13 mouse cellular contexts compared by ENCODE assay signal in the genomic region with DNA sequence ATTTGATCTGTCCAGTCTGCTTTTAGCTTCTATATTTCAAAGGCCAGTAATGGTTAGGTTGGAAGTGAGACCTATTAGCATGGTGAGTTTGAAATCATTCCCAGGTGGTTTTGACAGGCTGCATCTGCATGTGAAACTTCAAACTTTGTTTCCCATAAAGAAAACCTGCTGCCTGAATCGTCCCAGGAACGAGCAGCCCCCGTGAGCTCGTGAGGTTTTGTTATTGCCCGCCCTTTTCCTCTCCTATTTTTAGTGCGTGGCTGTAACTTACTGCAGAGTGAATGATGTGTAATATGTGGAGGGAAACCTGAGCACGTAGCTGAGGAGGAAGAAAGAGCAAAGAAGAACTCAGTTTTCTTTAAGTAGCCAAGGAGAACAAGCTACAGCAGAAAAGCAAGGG.
DNase-seq lines count a peak whose midpoint lies in the region; ATAC-seq and TF ChIP-seq lines count a peak whose summit lies in the region.
"Had no signal": no experiment of that assay in that cellular context is flagged by ENCODE, and none has a peak within 500 bp of the region (broad histone marks: within the 10 kb centered on the region; RNA-seq: fewer than 3 reads in every experiment).

No protein-coding gene starts in this region.

- no peaks in the 10 kb centered on the region for H3K9me3 ChIP-seq in heart, embryonic 15.5 days (replicated peaks)
- no peaks in the 10 kb centered on the region for H3K9me3 ChIP-seq in CH12.LX (replicated peaks; ENCODE audit: low read length)
- H3K9me3 ChIP-seq in embryonic facial prominence, embryonic 11.5 days (replicated peaks; ENCODE audit: control insufficient read depth, low read length) = no peaks in the 10 kb centered on the region
- H3K9me3 ChIP-seq in limb, embryonic 12.5 days = no peaks in the 10 kb centered on the region

- H3K27ac ChIP-seq in heart, embryonic 15.5 days = peak overlapping the region; percentile 28
- H3K27ac ChIP-seq in CH12.LX (ENCODE audit: insufficient read depth, low read depth) = no peak overlapping the region
- peak overlapping the region; percentile 69 for H3K27ac ChIP-seq in embryonic facial prominence, embryonic 11.5 days (replicated peaks; ENCODE audit: low read depth, low read length)
- peak overlapping the region; percentile 91 for H3K27ac ChIP-seq in limb, embryonic 12.5 days

- no peak for TF ChIP-seq RAD21 in CH12.LX (IDR thresholded peaks at IDR 0.05; ENCODE audit: low read depth, low read length)

- no peak for TF ChIP-seq POLR2A in CH12.LX (IDR thresholded peaks at IDR 0.05; ENCODE audit: low read depth, low read length)

- 9% methylated on average over 7 of the region's 7 CpGs for WGBS in heart, embryonic 15.5 days
- WGBS in embryonic facial prominence, embryonic 11.5 days = 14% methylated on average over 7 of the region's 7 CpGs
- 11% methylated on average over 7 of the region's 7 CpGs for WGBS in limb, embryonic 12.5 days

- no peak for TF ChIP-seq EP300 in CH12.LX (IDR thresholded peaks at IDR 0.05; ENCODE audit: low read length)

- in situ Hi-C loops in CH12.LX (cut with MboI; ENCODE audit: low pct_ligation_motif_present, low pct_unique_long_range_greater_than_20kb, low sequenced_read_pairs) = loop anchor here (25.0 kb wide), 2 partner anchors 291 to 541 kb away; no protein-coding TSS in a partner anchor

- no peak overlapping the region for H3K4me3 ChIP-seq in heart, embryonic 15.5 days
- H3K4me3 ChIP-seq in CH12.LX (replicated peaks in 1 of 3; ENCODE audit: low read depth in 2 of 3, low read length in 2 of 3, poor library complexity in 1 of 3) = no peak overlapping the region
- H3K4me3 ChIP-seq in embryonic facial prominence, embryonic 11.5 days (ENCODE audit: low read depth, low read length) = no peak overlapping the region
- H3K4me3 ChIP-seq in limb, embryonic 12.5 days (replicated peaks) = no peak overlapping the region

- H3K79me2 ChIP-seq in CH12.LX (replicated peaks; ENCODE audit: control insufficient read depth, extremely low read depth, insufficient read depth, poor library complexity, severe bottlenecking) = no peaks in the 10 kb centered on the region

- no peak for ATAC-seq in heart, embryonic 15.5 days (replicated peaks; ENCODE audit: insufficient number of reproducible peaks, insufficient read depth, low FRiP score, low read depth)
- ATAC-seq in embryonic facial prominence, embryonic 11.5 days (replicated peaks; ENCODE audit: insufficient number of reproducible peaks, low FRiP score, low TSS enrichment, low read depth) = 0 out of 2 replicates have a peak, but pooled peaks have one; percentile 14
- peak; percentile 38; the same call in 1 of the 2 replicates for ATAC-seq in limb, embryonic 12.5 days (ENCODE audit: insufficient number of reproducible peaks, insufficient read depth, low FRiP score, low TSS enrichment, low read depth)
- ATAC-seq in CD4-positive, CD25-positive, alpha-beta regulatory T cell, adult 4 months = no peak
- ATAC-seq: inflammation-experienced regulatory T-cells, adult 6 months; liver, postnatal 0 days; Patski had no signal

- peaks cover 29% of the 10 kb centered on the region for H3K4me1 ChIP-seq in heart, embryonic 15.5 days (replicated peaks)
- peaks cover 0 to 15% of the 10 kb centered on the region in 2 experiments; a peak in 2 of 4 replicates for H3K4me1 ChIP-seq in CH12.LX (ENCODE audit: control insufficient read depth in 1 of 2, insufficient read depth in 2 of 2)
- peaks cover 3% of the 10 kb centered on the region for H3K4me1 ChIP-seq in embryonic facial prominence, embryonic 11.5 days (ENCODE audit: control insufficient read depth, insufficient read depth, low read length)
- H3K4me1 ChIP-seq in limb, embryonic 12.5 days (replicated peaks) = peaks cover 80% of the 10 kb centered on the region

- H3K4me2 ChIP-seq in heart, embryonic 15.5 days = peak overlapping the region; percentile 30; the same call in 1 of the 2 replicates
- H3K4me2 ChIP-seq in CH12.LX (ENCODE audit: insufficient read depth, low read depth, poor library complexity, severe bottlenecking) = no peak overlapping the region
- no peak overlapping the region for H3K4me2 ChIP-seq in embryonic facial prominence, embryonic 11.5 days (ENCODE audit: low read depth, low read length)
- H3K4me2 ChIP-seq in limb, embryonic 12.5 days = peak overlapping the region; percentile 23; the same call in 1 of the 2 replicates

- no peaks in the 10 kb centered on the region for H3K27me3 ChIP-seq in heart, embryonic 15.5 days
- no peaks in the 10 kb centered on the region for H3K27me3 ChIP-seq in CH12.LX (replicated peaks)
- H3K27me3 ChIP-seq in embryonic facial prominence, embryonic 11.5 days (ENCODE audit: control insufficient read depth, insufficient read depth, low read length) = no peaks in the 10 kb centered on the region
- no peaks in the 10 kb centered on the region for H3K27me3 ChIP-seq in limb, embryonic 12.5 days
- H3K27me3 ChIP-seq: Patski had no signal

- DNase-seq in heart, adult 9 months (ENCODE audit: low spot score in 2 of 2) = no peak
- peak; percentile 19 for DNase-seq in CH12.LX (ENCODE audit: extremely low read depth)
- peak; percentile 84 for DNase-seq in embryonic facial prominence, embryonic 11.5 days (ENCODE audit: low spot score)
- no peak for DNase-seq in frontal cortex, postnatal 14 days (ENCODE audit: low spot score in 2 of 2)
- DNase-seq: cerebellum, adult 11 months; heart, postnatal 10 days; liver, postnatal 0 days; thymus, adult 2 months had no signal

- no peak overlapping the region for H3K9ac ChIP-seq in heart, embryonic 15.5 days
- H3K9ac ChIP-seq in CH12.LX (ENCODE audit: insufficient read depth, low read depth) = no peak overlapping the region
- no peak overlapping the region for H3K9ac ChIP-seq in embryonic facial prominence, embryonic 11.5 days (replicated peaks; ENCODE audit: low read length)
- H3K9ac ChIP-seq in limb, embryonic 12.5 days (replicated peaks) = no peak overlapping the region
- H3K9ac ChIP-seq: liver, postnatal 0 days had no signal

- H3K36me3 ChIP-seq in heart, embryonic 15.5 days = no peaks in the 10 kb centered on the region
- peaks cover 20 to 68% of the 10 kb centered on the region in 2 experiments for H3K36me3 ChIP-seq in CH12.LX (replicated peaks in 1 of 2; ENCODE audit: control insufficient read depth in 1 of 2, insufficient read depth in 1 of 2, low read length in 1 of 2)
- H3K36me3 ChIP-seq in embryonic facial prominence, embryonic 11.5 days (replicated peaks; ENCODE audit: control insufficient read depth, insufficient read depth, low read depth, low read length) = no peaks in the 10 kb centered on the region
- no peaks in the 10 kb centered on the region for H3K36me3 ChIP-seq in limb, embryonic 12.5 days

- TF ChIP-seq CTCF in CH12.LX (conservative IDR thresholded peaks at IDR 0.05 in 1 of 2, IDR thresholded peaks at IDR 0.05 in 1 of 2; ENCODE audit: low read depth in 2 of 2, low read length in 2 of 2) = no peak

- dilution Hi-C loops in CH12.LX (cut with MboI; ENCODE audit: extremely low pct_ligation_motif_present, extremely low pct_unique_long_range_greater_than_20kb, low sequenced_read_pairs) = no loop called here

TF ChIP-seq in CH12.LX, 34 proteins besides CTCF, POLR2A, EP300 and RAD21:
- TF ChIP-seq SMC3 (IDR thresholded peaks at IDR 0.05; ENCODE audit: low read depth, low read length) (no peak), MEF2A (IDR thresholded peaks at IDR 0.05; ENCODE audit: borderline replicate concordance, low read depth, low read length) (peak; percentile 41; the same call in 1 of the 2 replicates), ETS1 (conservative IDR thresholded peaks at IDR 0.05; ENCODE audit: low read depth, low read length) (peak; percentile 64), BHLHE40 (IDR thresholded peaks at IDR 0.05; ENCODE audit: low read depth, low read length) (peak; percentile 80), PAX5 (IDR thresholded peaks at IDR 0.05; ENCODE audit: low read length) (no peak)

Comparison
In these comparisons a context has a peak if more than half of its experiments do, and no peak if none do; other contexts are left out.
1. ATAC-seq: peak in embryonic facial prominence, embryonic 11.5 days (single experiment) and limb, embryonic 12.5 days (single experiment); none in heart, embryonic 15.5 days (single experiment) and CD4-positive, CD25-positive, alpha-beta regulatory T cell, adult 4 months (single experiment).
2. H3K4me2 ChIP-seq: peak in heart, embryonic 15.5 days (single experiment) and limb, embryonic 12.5 days (single experiment); none in CH12.LX (single experiment) and embryonic facial prominence, embryonic 11.5 days (single experiment).
3. DNase-seq: peak in CH12.LX (single experiment) and embryonic facial prominence, embryonic 11.5 days (single experiment); none in heart, adult 9 months (0 of 2) and frontal cortex, postnatal 14 days (0 of 2).